Mouse (Mus musculus) left cerebral cortex, adult 2 months (tissue): Measurements from ENCODE around the gene Vmn1r213. TPM values are rescaled to one million over a fixed set of nuclear protein-coding genes. Genes with fewer than 3 reads are reported as not detected.

ENCODE experiments used
- DNase-seq, 2 experiments: peaks; one replicate each; pipeline ENCODE4 v3.0.0; 2021 to 2022; ENCODE audit warnings: low spot score in 2 of 2, mixed read lengths in 1 of 2; ENCODE audit errors: extremely low spot score in 1 of 2
- H3K27ac ChIP-seq: fragments of 200-600 bp; 2 replicates; pipeline ENCODE4 v1.8.1; 2022
- H3K4me3 ChIP-seq: fragments of 200-600 bp; 2 replicates; pipeline ENCODE4 v1.8.1; 2022
- CTCF ChIP-seq: fragments of 200-600 bp; IDR thresholded peaks from 2 replicates; pipeline ENCODE4 v1.8.1; 2022; ENCODE audit warnings: antibody characterized with exemption, mild to moderate bottlenecking, moderate library complexity
- intact Hi-C: fragments of 180-260 bp; cut with DNase I; formaldehyde crosslinking; loops from one replicate; pipeline ENCODE4 v1.15.1; 2025
- long read RNA-seq, 2 experiments: library from polyadenylated mRNA; stranded (forward); transcript quantifications; one replicate each; pipeline ENCODE4 v2.0.0; 2021; ENCODE audit warnings: borderline mapping rate in 2 of 2
- total RNA-seq, 2 experiments: library from RNA; stranded (reverse); gene quantifications; 2 replicates each; pipeline ENCODE4 v1.2.3; 2021

Vmn1r213 gene
- not detected for total RNA-seq
- long read RNA-seq, experiment 1: 0 reads
- long read RNA-seq, experiment 2: 0 reads

DNA sequence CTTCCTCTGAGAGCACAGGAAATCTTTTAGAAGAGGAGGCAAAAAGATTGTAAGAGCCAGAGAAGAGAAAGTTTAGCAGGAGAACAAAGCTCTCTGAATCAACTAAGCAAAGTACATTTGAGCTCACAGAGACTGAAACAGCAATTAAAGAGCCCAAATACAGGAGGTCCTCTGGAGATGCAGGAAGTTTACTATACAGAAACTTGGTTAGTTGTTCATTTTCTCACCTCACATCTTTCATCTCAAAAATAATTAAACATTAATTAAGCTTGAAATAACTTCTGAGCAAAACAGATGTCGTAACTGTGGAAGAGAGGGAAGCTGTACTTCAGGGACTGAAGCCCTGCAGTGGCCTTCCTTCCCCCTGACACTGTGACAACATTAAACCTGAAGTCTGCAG, at the start of gene Vmn1r213:
Gene Vmn1r213, plus strand, starts transcription at position 301 of the 400 bp plus-strand sequence.
- Histone ChIP-seq H3K4me3 (no peak within 1 kb of the TSS), H3K27ac (no peak within 1 kb of the TSS)
- no peak for DNase-seq
- intact Hi-C loops: no loop called here
- no peak for TF ChIP-seq CTCF

DNA sequence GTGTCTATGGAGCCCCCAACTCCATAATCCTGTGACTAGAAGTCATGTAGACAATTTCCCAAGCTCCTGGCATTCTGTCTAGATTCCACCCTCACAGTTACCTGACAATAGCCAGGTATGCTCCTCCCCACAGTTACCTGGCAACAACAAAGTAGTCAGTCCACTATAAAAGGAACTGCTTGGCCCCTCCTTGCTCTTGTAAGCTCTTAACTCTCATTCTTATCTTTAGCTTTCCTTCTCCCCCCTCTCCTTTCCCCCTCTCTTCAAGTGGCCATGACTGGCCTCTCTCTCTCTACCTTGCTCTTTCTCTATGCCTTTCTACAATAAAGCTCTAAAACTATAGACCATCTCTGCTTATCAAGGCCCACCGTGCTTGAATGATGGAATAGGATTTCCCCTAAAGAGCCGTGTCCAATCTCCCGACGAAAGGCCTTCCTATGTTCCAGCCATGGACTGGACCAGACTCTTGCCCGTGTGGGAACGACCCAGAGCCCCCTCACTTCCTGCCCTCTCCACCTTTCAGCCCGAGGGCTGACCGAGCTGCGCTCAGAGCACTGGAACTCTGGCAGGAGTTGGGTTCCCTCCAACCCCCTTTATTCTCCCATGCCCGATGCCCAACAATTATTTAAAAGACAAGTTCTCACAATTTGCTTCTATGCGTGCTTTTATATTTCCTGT, 17.1 kb upstream of the Vmn1r213 start:
- intact Hi-C loops: no loop called here
- TF ChIP-seq CTCF: no peak

DNA sequence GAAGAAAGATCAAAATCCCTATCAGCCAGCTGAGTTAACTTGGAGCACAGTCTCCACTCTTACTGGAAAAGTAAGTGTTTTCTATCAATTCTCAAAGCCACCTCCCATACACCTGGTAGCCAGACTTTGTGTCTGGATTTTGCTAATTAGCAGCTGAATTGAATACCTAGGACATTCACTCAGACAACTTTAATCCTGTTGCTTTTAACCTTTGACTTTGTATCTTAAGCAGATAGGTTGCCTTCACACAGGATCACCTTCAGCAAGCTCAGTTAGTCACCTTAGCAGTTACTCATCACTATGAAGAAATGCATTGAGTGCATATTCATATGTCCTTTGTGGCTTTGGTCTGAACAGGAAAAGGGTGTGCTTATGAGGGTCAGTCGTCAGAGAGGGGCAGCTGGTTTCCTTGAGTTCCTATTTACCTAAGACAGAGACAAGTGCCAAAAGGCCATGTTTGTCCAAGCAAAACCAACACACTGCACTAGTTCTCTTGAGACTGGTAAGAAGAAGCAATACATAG, 15.2 kb upstream of the Vmn1r213 start:
- intact Hi-C loops: no loop called here
- TF ChIP-seq CTCF: no peak
- Histone ChIP-seq H3K27ac (no peak overlapping the region), H3K4me3 (no peak overlapping the region)
- no peak for DNase-seq

More for the DNA sequence above, 17.1 kb upstream of the Vmn1r213 start:
- no peak overlapping the region for H3K4me3 ChIP-seq
- no peak overlapping the region for H3K27ac ChIP-seq
- DNase-seq: no peak

DNA sequence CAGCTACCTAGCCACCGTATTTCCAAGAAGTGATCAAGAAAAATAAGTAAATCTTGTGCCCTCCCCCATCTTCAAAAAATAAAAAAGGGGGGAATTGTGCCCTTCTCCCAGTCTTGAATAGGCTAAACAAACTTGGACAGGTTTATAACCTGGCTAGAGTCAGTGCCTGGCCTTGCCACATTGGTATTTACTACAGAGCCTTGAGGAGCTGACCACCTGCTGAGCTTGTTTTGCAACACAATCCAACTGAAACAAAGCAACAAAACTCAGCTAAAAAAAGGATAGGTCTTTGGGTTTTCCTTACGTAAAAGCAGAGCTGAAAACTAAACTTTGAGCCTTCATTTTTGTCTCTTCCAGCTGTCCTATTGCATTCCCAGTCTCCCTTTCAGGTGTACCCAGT, 14.7 kb upstream of the Vmn1r213 start:
- TF ChIP-seq CTCF: no peak
- intact Hi-C loops: no loop called here
- DNase-seq: no peak
- no peak overlapping the region for H3K27ac ChIP-seq
- no peak overlapping the region for H3K4me3 ChIP-seq

- TF ChIP-seq CTCF: no peak
- intact Hi-C loops: no loop called here
- Histone ChIP-seq H3K27ac (no peak overlapping the region), H3K4me3 (no peak overlapping the region)
- no peak for DNase-seq
These were observed 10.7 kb downstream of the Vmn1r213 start for GRCm38 (mm10) chr13:23018158-23018557.

- no peak for DNase-seq
- intact Hi-C loops: no loop called here
These were observed 17.4 kb downstream of the Vmn1r213 start for GRCm38 (mm10) chr13:23024812-23025211.

DNA sequence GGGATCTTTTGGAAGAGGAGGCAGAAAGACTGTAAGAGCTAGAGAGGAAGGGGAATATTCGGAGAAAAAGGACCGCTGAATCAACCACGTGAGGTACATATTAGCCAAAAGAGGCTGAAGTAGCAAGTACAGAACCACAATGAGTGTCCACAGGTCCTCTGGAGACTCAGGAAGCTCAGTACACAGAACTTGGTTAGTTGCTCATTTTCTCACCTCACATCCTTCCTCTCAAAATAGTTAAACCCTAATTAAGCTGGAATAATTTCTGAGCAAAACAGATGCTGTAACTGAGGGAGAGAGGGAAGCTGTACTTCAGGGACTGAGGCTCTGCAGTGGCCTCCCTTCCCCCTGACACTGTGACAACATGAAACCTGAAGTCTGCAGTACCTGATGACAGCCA, 22.7 kb downstream of the Vmn1r213 start, which contains the start of gene Vmn1r214:
Gene Vmn1r214, plus strand, starts transcription at position 301 of the 400 bp plus-strand sequence.
- no peak for TF ChIP-seq CTCF
- no peak within 1 kb of the TSS for H3K27ac ChIP-seq
- DNase-seq: no peak
- intact Hi-C loops: no loop called here
- H3K4me3 ChIP-seq: no peak within 1 kb of the TSS

More at GRCm38 (mm10) chr13:23024812-23025211, 17.4 kb downstream of the Vmn1r213 start:
- Histone ChIP-seq H3K27ac (no peak overlapping the region), H3K4me3 (no peak overlapping the region)
- TF ChIP-seq CTCF: no peak

DNA sequence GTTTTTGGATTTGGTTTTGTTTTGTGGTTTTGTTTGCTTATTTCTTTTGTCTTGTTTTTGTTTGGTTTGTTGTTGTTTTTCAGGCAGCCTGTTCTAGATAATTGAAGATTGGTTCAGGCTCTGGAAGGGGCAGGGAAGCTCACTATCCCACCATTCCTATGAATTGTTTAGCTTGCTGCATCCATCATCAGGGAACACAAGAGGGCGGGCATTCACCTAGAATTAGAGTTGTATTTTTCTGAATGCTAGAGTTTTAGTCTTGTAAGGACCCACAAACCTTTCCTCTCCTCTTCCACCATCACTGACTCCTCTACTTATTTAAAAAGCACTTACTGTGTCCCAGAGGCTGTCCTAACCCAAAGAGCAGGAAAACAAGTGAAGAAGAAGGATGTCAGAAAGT, 50.3 kb downstream of the Vmn1r213 start:
- no peak overlapping the region for H3K27ac ChIP-seq
- H3K4me3 ChIP-seq: no peak overlapping the region
- intact Hi-C loops: loop anchor here (5.0 kb wide), 1 partner anchor 345 kb away; no protein-coding TSS in a partner anchor
- no peak for DNase-seq
- peak; percentile 13 for TF ChIP-seq CTCF

Other genes starting within 250 kb of the Vmn1r213 start
- not detected for gene Vmn1r208, start 230.3 kb upstream of the Vmn1r213 start, total RNA-seq
- under 1 TPM in 1 of 2 experiments, not detected in 1; 0.05 TPM for gene Vmn1r209, start 198.0 kb upstream of the Vmn1r213 start, total RNA-seq
- gene Vmn1r210, start 176.3 kb upstream of the Vmn1r213 start, total RNA-seq: not detected
- gene Vmn1r211, start 150.1 kb upstream of the Vmn1r213 start, total RNA-seq: not detected
- gene Vmn1r212, start 123.5 kb upstream of the Vmn1r213 start, total RNA-seq: not detected
- not detected for gene Vmn1r214, start 22.8 kb downstream of the Vmn1r213 start, total RNA-seq
- not detected for gene Vmn1r215, start 60.4 kb downstream of the Vmn1r213 start, total RNA-seq
- gene Vmn1r217, start 110.6 kb downstream of the Vmn1r213 start, total RNA-seq: not detected
- not detected for gene Vmn1r218, start 125.5 kb downstream of the Vmn1r213 start, total RNA-seq
- gene Vmn1r219, start 151.7 kb downstream of the Vmn1r213 start, total RNA-seq: not detected
- not detected for gene Vmn1r220, start 180.3 kb downstream of the Vmn1r213 start, total RNA-seq
- not detected for gene Vmn1r221, start 206.5 kb downstream of the Vmn1r213 start, total RNA-seq
- not detected for gene Vmn1r222, start 228.3 kb downstream of the Vmn1r213 start, total RNA-seq
- gene Vmn1r223, start 239.5 kb downstream of the Vmn1r213 start, total RNA-seq: not detected